Mouse (Mus musculus) liver, embryonic 14.5 days (tissue): ENCODE results near the gene Sardh. TPM values are rescaled to one million over a fixed set of nuclear protein-coding genes. Genes with fewer than 3 reads are reported as not detected.

Experiments
- ATAC-seq: fragments of 200-750 bp; cut with Nextera tagmentation; 2 replicates; pipeline ENCODE4 v1.8.0; 2017; ENCODE audit warnings: moderate number of reproducible peaks, mild to moderate bottlenecking, moderate library complexity; ENCODE audit not compliant: insufficient read depth
- DNase-seq, 3 experiments: peaks; one replicate each; pipeline ENCODE4 v3.0.0-alpha.2; 2012 to 2013; ENCODE audit warnings: low read depth in 3 of 3, low spot score in 3 of 3
- H3K27ac ChIP-seq: fragments of 300-500 bp; sonication (generic); 2 replicates; pipeline ENCODE4 v1.5.1; 2014; ENCODE audit warnings: moderate library complexity, mild to moderate bottlenecking, control low read depth, inconsistent platforms
- H3K27me3 ChIP-seq: fragments of 300-500 bp; sonication (generic); 2 replicates; pipeline ENCODE4 v1.6.1; 2014; ENCODE audit warnings: mild to moderate bottlenecking, low read length, moderate library complexity; ENCODE audit not compliant: control insufficient read depth, insufficient read depth
- H3K36me3 ChIP-seq: fragments of 300-500 bp; sonication (generic); replicated peaks from 2 replicates; pipeline ENCODE4 v1.6.1; 2014; ENCODE audit warnings: low read depth; ENCODE audit not compliant: control insufficient read depth, insufficient read depth
- H3K4me1 ChIP-seq, 2 experiments: fragments of 200-500 bp in 1 of 2; fragments of 300-500 bp in 1 of 2; sonication (generic) in 1 of 2; replicated peaks; 2 replicates each; pipeline ENCODE4 v1.6.1; 2012 to 2014; ENCODE audit warnings: antibody characterized with exemption in 1 of 2, inconsistent platforms in 1 of 2, low read length in 1 of 2; ENCODE audit not compliant: control insufficient read depth in 2 of 2, insufficient read depth in 2 of 2
- H3K4me2 ChIP-seq: fragments of 300-500 bp; sonication (generic); 2 replicates; pipeline ENCODE4 v1.6.1; 2014; ENCODE audit warnings: low read depth, mild to moderate bottlenecking, control low read depth, moderate library complexity
- H3K4me3 ChIP-seq, 2 experiments: fragments of 200-500 bp in 1 of 2; fragments of 300-500 bp in 1 of 2; sonication (generic) in 1 of 2; 2 replicates each; pipeline ENCODE4 v1.5.1; 2012 to 2014; ENCODE audit warnings: low read depth in 2 of 2, low read length in 2 of 2, mild to moderate bottlenecking in 2 of 2, control low read depth in 1 of 2, inconsistent platforms in 1 of 2, moderate library complexity in 1 of 2; ENCODE audit not compliant: insufficient read depth in 1 of 2
- H3K9ac ChIP-seq: fragments of 300-500 bp; sonication (generic); replicated peaks from 2 replicates; pipeline ENCODE4 v1.6.1; 2014; ENCODE audit warnings: mild to moderate bottlenecking, control low read depth, moderate library complexity
- H3K9me3 ChIP-seq: fragments of 300-500 bp; sonication (generic); 2 replicates; pipeline ENCODE4 v1.6.1; 2016; ENCODE audit warnings: low read length, mixed read lengths; ENCODE audit not compliant: control insufficient read depth
- CTCF ChIP-seq: IDR thresholded peaks from 2 replicates; pipeline ENCODE4 v1.5.1; 2016; ENCODE audit warnings: antibody characterized with exemption, low read depth, control low read depth
- EP300 ChIP-seq: IDR thresholded peaks from 2 replicates; pipeline ENCODE4 v1.6.1; 2016; ENCODE audit warnings: antibody characterized with exemption, low read depth
- whole genome bisulfite sequencing: fragments of 180-500 bp; shearing (Covaris S2); extraction: QIAGEN DNeasy Blood & Tissue Kit; methylation state at CpG from one replicate; pipeline ENCODE4 v1.1.7; 2014; ENCODE audit not compliant: insufficient replicate concordance; 5-methylcytosine and 5-hydroxymethylcytosine counted together
- polyA plus RNA-seq, 2 experiments: library from polyadenylated mRNA; depleted of rRNA in 1 of 2; stranded (reverse) in 1 of 2; unstranded in 1 of 2; fragments of >200 nt; fragmentation: Nextera tagmentation in 1 of 2; extraction: Ambion mirVana in 1 of 2; gene quantifications; 2 replicates each; pipeline versions ENCODE4 v1.2.1 to v1.2.3; 2012 to 2014

Gene Sardh
- polyA plus RNA-seq, 2 experiments: 21.9 to 25.9 TPM

GRCm38 (mm10) chr2:27245947-27246346 is 2.2 kb downstream of the Sardh start:
- TF ChIP-seq CTCF (no peak), EP300 (no peak)
- Histone ChIP-seq H3K27ac (no peak overlapping the region), H3K27me3 (no peaks in the 10 kb centered on the region), H3K4me3 (peak overlapping the region; percentile 26 to 37), H3K36me3 (no peaks in the 10 kb centered on the region), H3K9me3 (no peaks in the 10 kb centered on the region), H3K4me1 (peaks cover 0 to 8% of the 10 kb centered on the region in 2 experiments; a peak in 2 of 4 replicates), H3K9ac (no peak overlapping the region), H3K4me2 (peak overlapping the region; percentile 36)
- WGBS: 44% methylated on average over 7 of the region's 7 CpGs
- no peak for ATAC-seq
- no peak for DNase-seq

- no peaks in the 10 kb centered on the region for H3K9me3 ChIP-seq
- H3K27me3 ChIP-seq: no peaks in the 10 kb centered on the region
- no peak overlapping the region for H3K4me3 ChIP-seq
- no peak overlapping the region for H3K9ac ChIP-seq
- TF ChIP-seq EP300 (no peak), CTCF (peak; percentile 89)
- WGBS: 19% methylated on average over 4 of the region's 4 CpGs
- DNase-seq (peak in 2 of 3 experiments; percentile 20), ATAC-seq (0 out of 2 replicates have a peak, but pooled peaks have one; percentile 11)
- no peak overlapping the region for H3K4me2 ChIP-seq
- H3K27ac ChIP-seq: no peak overlapping the region
- no peaks in the 10 kb centered on the region for H3K36me3 ChIP-seq
- peaks cover 0 to 4% of the 10 kb centered on the region in 2 experiments; a peak in 1 of 4 replicates for H3K4me1 ChIP-seq
Observed at GRCm38 (mm10) chr2:27237342-27237741, 10.8 kb downstream of the Sardh start.

GRCm38 (mm10) chr2:27235729-27236128 is 12.4 kb downstream of the Sardh start:
- no peak for ATAC-seq
- no peak for DNase-seq
- Histone ChIP-seq H3K36me3 (no peaks in the 10 kb centered on the region), H3K27ac (no peak overlapping the region), H3K9ac (no peak overlapping the region), H3K4me3 (no peak overlapping the region), H3K4me1 (peaks cover 0 to 9% of the 10 kb centered on the region in 2 experiments; a peak in 2 of 4 replicates), H3K9me3 (no peaks in the 10 kb centered on the region), H3K27me3 (no peaks in the 10 kb centered on the region), H3K4me2 (no peak overlapping the region)
- TF ChIP-seq CTCF: peak; percentile 58
- TF ChIP-seq EP300: no peak
- 12% methylated on average over 3 of the region's 3 CpGs for WGBS

DNA sequence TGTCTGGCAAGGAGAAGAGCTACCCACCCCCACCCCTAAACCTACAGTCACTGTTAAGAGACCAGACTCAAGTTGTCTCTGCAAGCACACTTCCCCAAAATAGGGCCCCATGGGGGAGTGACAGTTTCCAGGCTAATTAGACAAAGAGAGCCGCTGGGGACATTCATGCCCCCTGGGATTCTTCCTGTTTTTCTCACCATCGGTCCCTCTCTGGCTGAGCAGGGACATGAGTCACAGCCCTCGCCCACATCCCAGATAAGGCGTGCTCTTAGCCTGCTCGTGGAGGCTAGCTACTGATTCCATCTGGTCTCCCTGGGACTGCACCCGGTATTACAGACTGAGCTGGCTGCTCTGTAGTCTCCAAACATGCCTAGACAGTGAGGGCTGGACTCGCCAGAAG is 15.8 kb downstream of the Sardh start:
- H3K9ac ChIP-seq: no peak overlapping the region
- TF ChIP-seq CTCF: no peak
- no peak for TF ChIP-seq EP300
- no peaks in the 10 kb centered on the region for H3K9me3 ChIP-seq
- no peaks in the 10 kb centered on the region for H3K27me3 ChIP-seq
- no peak overlapping the region for H3K4me3 ChIP-seq
- no peak overlapping the region for H3K4me2 ChIP-seq
- 8% methylated on average over 7 of the region's 7 CpGs for WGBS
- DNase-seq: peak in 1 of 3 experiments; percentile 47
- no peak for ATAC-seq
- no peaks in the 10 kb centered on the region for H3K36me3 ChIP-seq
- no peak overlapping the region for H3K27ac ChIP-seq
- peaks cover 0 to 9% of the 10 kb centered on the region in 2 experiments; a peak in 2 of 4 replicates for H3K4me1 ChIP-seq

DNA sequence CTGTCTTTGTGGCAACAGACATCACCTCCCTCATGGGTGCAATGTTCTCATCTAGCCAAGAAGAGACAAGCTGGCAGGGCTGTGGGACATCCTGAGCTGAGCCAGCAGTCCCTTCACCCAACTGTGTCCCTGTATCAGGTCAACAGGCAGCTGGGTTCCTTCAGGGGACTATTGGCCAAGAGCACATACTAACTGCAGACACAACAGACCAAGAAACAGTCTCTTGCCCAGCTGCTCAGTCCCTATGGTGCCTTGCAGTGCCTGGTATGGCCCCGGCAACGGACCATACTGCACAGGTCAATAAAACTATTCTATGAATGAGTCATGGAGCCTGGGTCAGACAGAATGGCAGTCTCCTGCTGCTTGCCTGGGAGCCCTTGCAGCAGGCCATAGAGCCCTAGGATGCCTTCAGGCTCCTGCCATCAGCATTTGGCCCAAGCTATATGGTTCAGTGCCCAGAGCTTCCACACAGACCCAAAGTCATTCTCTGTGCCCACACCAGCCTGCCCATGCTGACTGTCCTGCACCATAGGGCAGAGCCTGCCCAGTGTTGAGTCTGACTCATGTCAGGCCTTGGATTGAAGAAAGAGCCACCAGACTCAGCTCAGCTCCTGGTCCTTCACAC is 18.5 kb downstream of the Sardh start:
- Histone ChIP-seq H3K27me3 (no peaks in the 10 kb centered on the region), H3K4me1 (peaks cover 0 to 9% of the 10 kb centered on the region in 2 experiments; a peak in 2 of 4 replicates), H3K27ac (no peak overlapping the region), H3K4me3 (no peak overlapping the region), H3K36me3 (no peaks in the 10 kb centered on the region), H3K9ac (no peak overlapping the region), H3K4me2 (no peak overlapping the region), H3K9me3 (no peaks in the 10 kb centered on the region)
- no peak for TF ChIP-seq EP300
- no peak for TF ChIP-seq CTCF
- DNase-seq: no peak
- ATAC-seq: no peak
- 63% methylated on average over 2 of the region's 2 CpGs for WGBS
